8 mouse cellular contexts compared by ENCODE assay signal in genomic region chr16:37990553-37991344, GRCm38 (mm10).
A peak's percentile ranks its signal among the peaks of the same experiment; 100 is the strongest.
DNase-seq lines count a peak whose midpoint lies in the region; ATAC-seq and TF ChIP-seq lines count a peak whose summit lies in the region.

No protein-coding gene starts in this region.

- peak overlapping the region; percentile 87 for H3K27ac ChIP-seq in hindbrain, embryonic 10.5 days
- H3K27ac ChIP-seq in lung, embryonic 14.5 days (ENCODE audit: low read depth): peak overlapping the region; percentile 63; the same call in 1 of the 2 replicates
- peak overlapping the region; percentile 26; the same call in 1 of the 2 replicates for H3K27ac ChIP-seq in small intestine, adult 2 months (ENCODE audit: insufficient read depth, low read depth, low read length)
- H3K27ac ChIP-seq in heart, embryonic 10.5 days: no peak overlapping the region

- H3K4me2 ChIP-seq in lung, embryonic 14.5 days: no peak overlapping the region

- no peaks in the 10 kb centered on the region for H3K9me3 ChIP-seq in hindbrain, embryonic 10.5 days
- no peaks in the 10 kb centered on the region for H3K9me3 ChIP-seq in lung, embryonic 14.5 days (ENCODE audit: low read depth, low read length)
- no peaks in the 10 kb centered on the region for H3K9me3 ChIP-seq in heart, embryonic 10.5 days

- peak; percentile 34 for TF ChIP-seq CTCF in lung, embryonic 14.5 days (IDR thresholded peaks at IDR 0.05; ENCODE audit: low read depth)
- TF ChIP-seq CTCF in small intestine, adult 2 months (IDR thresholded peaks at IDR 0.05; ENCODE audit: extremely low read depth, insufficient read length, insufficient replicate concordance, low read depth, low read length): peak; percentile 49; the same call in 1 of the 2 replicates

- no peak overlapping the region for H3K9ac ChIP-seq in lung, embryonic 14.5 days

- no peak for TF ChIP-seq POLR2A in small intestine, adult 2 months (IDR thresholded peaks at IDR 0.05; ENCODE audit: low read depth, low read length)

- peak; percentile 57 for ATAC-seq in lung, embryonic 14.5 days (ENCODE audit: insufficient read depth)

- peak; percentile 18 for DNase-seq in right cerebral cortex, postnatal 4 days
- DNase-seq in right cerebral cortex, adult 18-20 months: no peak
- DNase-seq in hindbrain, embryonic 10.5 days (ENCODE audit: low spot score): peak; percentile 70
- peak; percentile 54 for DNase-seq in lung, embryonic 14.5 days
- DNase-seq in gastrocnemius, postnatal 10 days: no peak
- DNase-seq in heart, embryonic 10.5 days (ENCODE audit: low spot score): no peak
- DNase-seq in ovary, postnatal 36 days (ENCODE audit: low spot score): no peak

- no peaks in the 10 kb centered on the region for H3K36me3 ChIP-seq in hindbrain, embryonic 10.5 days
- no peaks in the 10 kb centered on the region for H3K36me3 ChIP-seq in lung, embryonic 14.5 days (ENCODE audit: insufficient read depth)
- H3K36me3 ChIP-seq in small intestine, adult 2 months (ENCODE audit: control insufficient read depth, insufficient read depth, low read length): no peaks in the 10 kb centered on the region
- H3K36me3 ChIP-seq in heart, embryonic 10.5 days: no peaks in the 10 kb centered on the region

- WGBS in hindbrain, embryonic 10.5 days: 40% methylated on average over 10 of the region's 10 CpGs
- WGBS in lung, embryonic 14.5 days: 38% methylated on average over 10 of the region's 10 CpGs
- WGBS in small intestine, adult 2 months: 23% methylated on average over 10 of the region's 10 CpGs
- 64% methylated on average over 10 of the region's 10 CpGs for WGBS in heart, embryonic 10.5 days

- peaks cover 61% of the 10 kb centered on the region for H3K4me1 ChIP-seq in hindbrain, embryonic 10.5 days (replicated peaks)
- H3K4me1 ChIP-seq in lung, embryonic 14.5 days (ENCODE audit: insufficient read depth): peaks cover 4% of the 10 kb centered on the region; the same call in 1 of the 2 replicates
- peaks cover 2% of the 10 kb centered on the region; the same call in 1 of the 2 replicates for H3K4me1 ChIP-seq in small intestine, adult 2 months (ENCODE audit: control insufficient read depth, insufficient read depth, insufficient read length, low read length)
- H3K4me1 ChIP-seq in heart, embryonic 10.5 days: peaks cover 39% of the 10 kb centered on the region

- no peaks in the 10 kb centered on the region for H3K27me3 ChIP-seq in hindbrain, embryonic 10.5 days (ENCODE audit: insufficient read depth, poor library complexity, severe bottlenecking)
- no peaks in the 10 kb centered on the region for H3K27me3 ChIP-seq in lung, embryonic 14.5 days (ENCODE audit: insufficient read depth, low read length)
- H3K27me3 ChIP-seq in small intestine, adult 2 months (ENCODE audit: control insufficient read depth, insufficient read depth, low read length): no peaks in the 10 kb centered on the region
- H3K27me3 ChIP-seq in heart, embryonic 10.5 days (ENCODE audit: insufficient read depth, poor library complexity, severe bottlenecking): no peaks in the 10 kb centered on the region

- H3K4me3 ChIP-seq in hindbrain, embryonic 10.5 days: no peak overlapping the region
- no peak overlapping the region for H3K4me3 ChIP-seq in lung, embryonic 14.5 days (ENCODE audit: low read depth, low read length)
- no peak overlapping the region for H3K4me3 ChIP-seq in small intestine, adult 2 months (ENCODE audit: low read depth, low read length)
- H3K4me3 ChIP-seq in heart, embryonic 10.5 days: no peak overlapping the region

Comparison
In these comparisons a context has a peak if more than half of its experiments do, and no peak if none do; other contexts are left out.
1. DNase-seq: peak in right cerebral cortex, postnatal 4 days (single experiment), hindbrain, embryonic 10.5 days (single experiment) and lung, embryonic 14.5 days (single experiment); none in right cerebral cortex, adult 18-20 months (single experiment), gastrocnemius, postnatal 10 days (single experiment), heart, embryonic 10.5 days (single experiment) and ovary, postnatal 36 days (single experiment).